Mouse (Mus musculus): ENCODE data around the gene Tacstd2. TPM values are rescaled to one million over a fixed set of nuclear protein-coding genes. Genes with fewer than 3 reads are reported as not detected.

Tacstd2 gene
- polyA plus RNA-seq (2015; fragmentation: Illumina TruSeq; extraction: RNeasy Lipid Tissue Mini Kit (QIAGEN cat#74804); ENCODE audit: insufficient read depth, low replicate concordance) = 6.1 TPM

GRCm38 (mm10) chr6:67535777-67536054, at the start of gene Tacstd2:
Tacstd2 (minus strand) TSS chr6:67535796.

GRCm38 (mm10) chr6:67491755-67492154, 43.8 kb downstream of the Tacstd2 start, which contains the start of gene Il23r:
Il23r (minus strand) TSS chr6:67491855.

Other genes starting within 250 kb of the Tacstd2 start
- 9.9 TPM for gene Il12rb2, start 159.6 kb downstream of the Tacstd2 start, polyA plus RNA-seq (2015; fragmentation: Illumina TruSeq; extraction: RNeasy Lipid Tissue Mini Kit (QIAGEN cat#74804); ENCODE audit: insufficient read depth, low replicate concordance)
- gene Il23r, start 43.9 kb downstream of the Tacstd2 start, polyA plus RNA-seq (2015; fragmentation: Illumina TruSeq; extraction: RNeasy Lipid Tissue Mini Kit (QIAGEN cat#74804); ENCODE audit: insufficient read depth, low replicate concordance) = 0.26 TPM

Data from spleen, adult 10 weeks (tissue).